Mouse (Mus musculus) heart, postnatal 0 days (tissue): Measurements from ENCODE around the gene Swi5.

Source experiments
- CTCF ChIP-seq: IDR thresholded peaks from 2 replicates; pipeline ENCODE4 v1.5.1; 2016; ENCODE audit warnings: antibody characterized with exemption, control low read depth, low read depth
- EP300 ChIP-seq: IDR thresholded peaks from 2 replicates; pipeline ENCODE4 v1.6.1; 2016; ENCODE audit warnings: antibody characterized with exemption, low read depth

GRCm38 (mm10) chr2:32314831-32315230 lies 27.0 kb upstream of the Swi5 start:
- TF ChIP-seq CTCF: no peak
- no peak for TF ChIP-seq EP300
